Mouse (Mus musculus) ovary, postnatal 10 days (tissue): Measurements from ENCODE around the gene B4galnt1.
A peak's percentile ranks its signal among the peaks of the same experiment; 100 is the strongest.
"Not testable (repeated sequence)": the region's sequence is repeated elsewhere in the genome, so short reads cannot be mapped to it uniquely, and the experiment has no call there.

Experiments used
- DNase-seq: peaks from one replicate; pipeline ENCODE4 v3.0.0; 2022; ENCODE audit warnings: low spot score

The B4galnt1 gene

GRCm38 (mm10) chr10:127164631-127165353, at the start of gene B4galnt1:
TSS of gene B4galnt1 (plus strand) at chr10:127165225.
- peak; percentile 44 for DNase-seq

- no peak for DNase-seq
These were observed 46.6 kb upstream of the B4galnt1 start for GRCm38 (mm10) chr10:127118470-127118869.

GRCm38 (mm10) chr10:127119229-127119628, 45.8 kb upstream of the B4galnt1 start:
- no peak for DNase-seq

GRCm38 (mm10) chr10:127120301-127121065, 44.5 kb upstream of the B4galnt1 start:
- DNase-seq = peak; percentile 11

GRCm38 (mm10) chr10:127121066-127121477, 44.0 kb upstream of the B4galnt1 start, which contains the start of gene Os9:
TSS of gene Os9 (minus strand) at chr10:127121131.
- peak; percentile 84 for DNase-seq

GRCm38 (mm10) chr10:127122018-127122417, 43.0 kb upstream of the B4galnt1 start:
- DNase-seq = no peak

- no peak for DNase-seq
These were observed 42.1 kb upstream of the B4galnt1 start for GRCm38 (mm10) chr10:127122784-127123435.

- peak; percentile 26 for DNase-seq
These were observed 41.6 kb upstream of the B4galnt1 start for GRCm38 (mm10) chr10:127123436-127123805.

- DNase-seq = no peak
These were observed 39.6 kb upstream of the B4galnt1 start for GRCm38 (mm10) chr10:127125210-127126001.

GRCm38 (mm10) chr10:127126579-127126978, 38.4 kb upstream of the B4galnt1 start:
- no peak for DNase-seq

- DNase-seq = no peak
These were observed 37.2 kb upstream of the B4galnt1 start for GRCm38 (mm10) chr10:127127711-127128279.

- DNase-seq = no peak
These were observed 35.6 kb upstream of the B4galnt1 start for GRCm38 (mm10) chr10:127129431-127129830.

- DNase-seq = no peak
These were observed 32.6 kb upstream of the B4galnt1 start for GRCm38 (mm10) chr10:127132469-127132868.

- not testable (repeated sequence) for DNase-seq
These were observed 30.5 kb upstream of the B4galnt1 start for GRCm38 (mm10) chr10:127134394-127135035.

GRCm38 (mm10) chr10:127135118-127135836, 29.7 kb upstream of the B4galnt1 start:
- DNase-seq = no peak

GRCm38 (mm10) chr10:127136510-127136909, 28.5 kb upstream of the B4galnt1 start:
- no peak for DNase-seq

- no peak for DNase-seq
These were observed 27.1 kb upstream of the B4galnt1 start for GRCm38 (mm10) chr10:127137896-127138295.

GRCm38 (mm10) chr10:127138328-127139141, 26.5 kb upstream of the B4galnt1 start:
- no peak for DNase-seq

- DNase-seq = no peak
These were observed 24.1 kb upstream of the B4galnt1 start for GRCm38 (mm10) chr10:127140971-127141370.
